Mouse (Mus musculus): ENCODE results near the gene Rnf135.
"Not testable (repeated sequence)": the region's sequence is repeated elsewhere in the genome, so short reads cannot be mapped to it uniquely, and the experiment has no call there.

The Rnf135 gene

DNA sequence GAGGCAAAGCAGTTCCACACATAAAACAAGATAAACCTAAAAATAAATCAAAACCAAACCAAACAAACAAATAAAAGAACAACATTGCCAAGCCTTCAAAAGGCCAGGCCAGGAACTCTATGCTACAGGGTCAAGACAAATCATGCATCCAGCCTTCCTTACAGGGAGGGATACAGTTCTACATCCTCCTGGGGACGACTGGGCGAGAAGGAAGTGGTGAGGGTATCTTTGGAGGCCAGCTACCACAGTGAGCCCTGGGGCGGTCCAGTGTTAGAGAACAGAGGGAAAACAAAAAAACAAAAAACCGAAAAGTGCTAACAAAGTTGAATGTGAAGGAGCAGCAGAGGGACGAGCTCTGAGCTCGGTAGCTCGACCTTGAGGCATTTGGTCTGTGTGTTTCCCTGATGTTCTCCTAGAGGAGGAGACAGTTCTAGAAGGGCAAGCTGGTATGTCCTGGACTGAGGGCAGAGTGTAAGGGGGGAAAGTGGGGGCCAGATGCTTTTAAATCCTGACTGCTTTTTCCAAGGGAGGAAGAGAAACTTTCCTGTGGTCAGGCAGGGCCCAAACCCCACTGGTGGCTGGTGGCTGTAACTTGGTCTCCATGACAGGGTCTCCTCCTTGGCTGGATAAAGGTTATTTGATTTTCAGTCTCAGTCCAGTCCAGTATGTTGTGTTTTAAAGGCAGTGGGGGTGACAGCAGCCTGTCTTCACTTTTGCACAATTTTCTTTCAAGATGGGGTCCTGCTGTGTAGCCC is 20.1 kb upstream of the Rnf135 start:
- no peak for DNase-seq (ENCODE audit: low spot score)

DNA sequence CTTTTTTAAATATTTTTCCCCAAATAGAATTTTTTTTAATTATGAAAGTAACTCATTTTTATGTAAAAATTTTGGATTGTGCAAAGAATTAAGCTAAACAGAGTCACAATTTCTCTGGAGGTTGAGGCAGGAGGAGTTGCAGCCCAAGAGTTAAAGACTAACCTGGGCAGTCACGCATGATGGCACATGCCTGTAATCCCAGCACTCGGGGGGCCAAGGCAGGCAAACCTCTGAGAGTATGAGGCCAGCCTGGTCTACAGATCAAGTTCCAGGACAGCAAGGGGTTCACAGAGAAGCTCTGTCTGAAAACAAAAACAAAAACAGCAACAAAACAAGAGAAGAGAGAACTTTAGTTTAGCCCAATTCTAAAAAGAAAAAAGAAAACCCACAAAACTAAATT is 19.4 kb upstream of the Rnf135 start:
- no peak for DNase-seq (ENCODE audit: low spot score)

DNA sequence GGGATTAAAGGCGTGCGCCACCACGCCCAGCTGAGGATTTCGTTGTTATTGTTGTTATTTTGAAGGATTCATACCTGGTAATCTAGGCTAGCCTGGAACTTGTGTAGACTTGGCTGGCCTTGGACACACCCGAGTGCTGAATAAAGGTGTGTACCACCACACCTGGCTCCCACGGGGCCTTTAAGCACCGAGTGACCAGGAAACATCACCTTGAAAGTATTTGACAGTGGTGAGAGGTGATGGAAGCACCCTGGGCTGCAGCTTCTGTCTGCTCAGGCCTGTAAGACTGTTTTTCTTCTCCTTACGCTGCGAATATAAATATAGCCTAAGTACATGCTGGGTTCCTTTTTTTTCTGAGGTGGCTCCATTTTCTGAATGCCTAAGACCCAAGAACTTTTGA is 15.5 kb upstream of the Rnf135 start:
- no peak for DNase-seq (ENCODE audit: low spot score)

DNA sequence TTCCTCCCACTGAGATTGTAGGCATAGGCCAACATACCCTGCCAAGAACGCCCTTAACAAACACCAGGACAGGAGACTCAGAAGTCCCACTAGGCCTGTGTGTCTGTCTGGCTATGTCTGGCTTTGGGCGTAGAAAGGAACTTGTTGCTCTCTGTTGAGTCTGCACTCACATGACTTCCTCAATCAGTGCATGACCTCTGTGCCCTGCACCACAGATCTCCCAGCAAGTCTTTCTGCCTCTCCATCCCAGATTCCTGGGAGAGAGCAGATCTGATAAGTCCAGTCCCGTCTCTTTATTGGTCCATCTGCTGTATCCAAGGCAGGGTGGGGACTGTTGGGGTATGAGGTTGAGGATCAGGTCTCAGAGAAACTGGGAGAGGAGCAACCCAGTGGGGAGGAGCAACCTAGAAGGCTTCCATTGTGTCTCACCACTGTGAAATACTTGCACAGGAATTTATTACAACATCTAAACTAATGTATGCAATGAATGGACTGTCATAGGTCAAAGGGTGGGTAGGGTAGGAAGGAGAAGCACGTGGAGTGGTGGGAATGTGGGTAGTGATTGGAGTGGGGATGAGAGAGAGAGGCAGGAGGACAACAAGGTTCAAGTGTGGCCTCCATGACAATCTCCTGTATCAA is 14.9 kb upstream of the Rnf135 start:
- no peak for DNase-seq (ENCODE audit: low spot score)

DNA sequence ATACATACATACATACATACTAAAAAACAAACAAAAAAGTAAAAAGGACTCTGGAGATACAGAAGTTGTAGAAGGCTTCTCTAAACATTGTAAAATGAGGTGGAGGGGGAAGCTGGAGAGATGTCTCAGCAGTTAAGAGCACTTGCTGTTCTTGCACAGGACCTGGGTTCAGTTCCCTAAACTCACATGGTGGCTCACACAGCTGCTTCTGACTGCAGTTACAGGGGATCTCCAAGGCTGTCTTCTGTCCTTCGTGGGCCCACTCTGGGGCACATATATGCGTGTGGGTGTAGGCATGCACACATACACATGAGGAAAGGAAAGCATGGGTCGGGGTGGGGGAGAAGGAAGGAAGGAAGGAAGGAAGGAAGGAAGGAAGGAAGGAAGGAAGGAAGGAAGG is 14.0 kb upstream of the Rnf135 start:
- DNase-seq (ENCODE audit: low spot score), result no peak

DNA sequence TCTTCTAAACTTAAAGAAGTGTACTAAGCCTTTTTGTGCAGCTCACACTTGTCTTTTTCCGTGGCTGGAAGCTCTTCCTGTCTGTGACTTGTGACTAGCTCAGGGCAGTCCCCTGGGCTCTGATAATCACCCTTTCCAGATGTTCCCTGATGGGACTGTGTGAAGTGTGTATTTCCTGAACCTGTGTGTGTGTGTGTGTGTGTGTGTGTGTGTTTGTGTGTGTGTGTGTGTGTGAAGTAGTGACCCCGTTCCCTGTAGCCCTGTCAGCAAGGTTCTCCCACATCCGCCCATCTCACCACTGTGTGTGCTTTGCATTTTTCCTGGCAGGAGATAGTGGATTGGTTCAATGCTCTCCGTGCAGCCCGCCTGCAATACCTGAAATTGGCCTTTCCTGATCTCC is 13.3 kb upstream of the Rnf135 start:
- DNase-seq (ENCODE audit: low spot score), result no peak

DNA sequence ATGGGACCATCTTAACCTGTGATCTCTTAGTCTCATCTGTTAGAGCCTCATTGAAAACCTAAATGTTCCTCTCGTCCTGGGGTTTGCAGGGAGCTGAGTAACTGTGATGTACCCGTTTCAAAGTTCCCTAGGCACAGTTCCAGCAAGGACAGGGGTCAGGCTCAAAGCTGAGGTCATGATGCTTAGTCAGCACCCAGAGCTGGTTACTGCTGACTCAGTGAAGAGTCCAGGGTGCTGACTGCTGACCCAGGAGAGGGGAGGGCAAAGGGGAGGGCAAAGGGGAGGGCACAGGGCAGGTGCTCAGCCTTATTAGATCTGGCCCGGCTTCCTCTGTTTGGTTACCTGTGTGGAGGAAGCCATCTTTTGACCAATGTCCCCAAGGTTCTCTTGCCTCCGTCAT is 11.8 kb upstream of the Rnf135 start:
- no peak for DNase-seq (ENCODE audit: low spot score)

DNA sequence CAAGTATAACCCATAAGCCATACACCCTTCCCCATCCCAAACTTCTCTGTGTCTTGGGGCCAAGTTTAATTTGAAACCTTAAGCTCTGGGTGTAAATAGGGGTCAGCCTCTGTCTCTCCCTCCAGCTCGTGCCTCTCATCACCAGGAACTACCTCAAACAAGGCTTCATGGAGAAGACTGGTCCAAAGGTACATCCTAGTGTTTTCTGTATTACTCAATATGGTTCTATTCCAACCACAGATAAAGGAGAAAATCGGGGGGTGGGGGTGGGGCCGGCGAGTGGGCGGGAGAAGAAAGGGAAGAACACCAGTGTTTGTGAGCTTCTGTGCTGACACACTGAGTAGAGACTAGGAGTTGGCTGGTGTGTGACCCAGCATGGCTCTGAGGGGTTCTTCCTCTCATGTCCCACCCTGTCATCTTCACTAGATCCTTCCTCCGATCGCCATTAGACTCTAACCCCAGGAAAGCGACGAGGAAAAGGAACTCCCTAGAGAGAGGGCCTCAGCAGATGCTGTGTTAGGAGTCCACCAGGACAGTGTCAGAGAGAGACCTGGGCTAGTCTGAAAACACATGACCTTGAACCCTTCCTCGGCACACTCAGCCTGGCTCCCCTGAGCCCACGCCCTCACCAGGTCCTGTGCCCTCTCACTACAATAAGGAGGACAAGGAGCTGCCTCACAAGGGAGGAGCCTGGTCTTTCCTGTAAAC is 9.5 kb upstream of the Rnf135 start:
- DNase-seq (ENCODE audit: low spot score), result no peak

DNA sequence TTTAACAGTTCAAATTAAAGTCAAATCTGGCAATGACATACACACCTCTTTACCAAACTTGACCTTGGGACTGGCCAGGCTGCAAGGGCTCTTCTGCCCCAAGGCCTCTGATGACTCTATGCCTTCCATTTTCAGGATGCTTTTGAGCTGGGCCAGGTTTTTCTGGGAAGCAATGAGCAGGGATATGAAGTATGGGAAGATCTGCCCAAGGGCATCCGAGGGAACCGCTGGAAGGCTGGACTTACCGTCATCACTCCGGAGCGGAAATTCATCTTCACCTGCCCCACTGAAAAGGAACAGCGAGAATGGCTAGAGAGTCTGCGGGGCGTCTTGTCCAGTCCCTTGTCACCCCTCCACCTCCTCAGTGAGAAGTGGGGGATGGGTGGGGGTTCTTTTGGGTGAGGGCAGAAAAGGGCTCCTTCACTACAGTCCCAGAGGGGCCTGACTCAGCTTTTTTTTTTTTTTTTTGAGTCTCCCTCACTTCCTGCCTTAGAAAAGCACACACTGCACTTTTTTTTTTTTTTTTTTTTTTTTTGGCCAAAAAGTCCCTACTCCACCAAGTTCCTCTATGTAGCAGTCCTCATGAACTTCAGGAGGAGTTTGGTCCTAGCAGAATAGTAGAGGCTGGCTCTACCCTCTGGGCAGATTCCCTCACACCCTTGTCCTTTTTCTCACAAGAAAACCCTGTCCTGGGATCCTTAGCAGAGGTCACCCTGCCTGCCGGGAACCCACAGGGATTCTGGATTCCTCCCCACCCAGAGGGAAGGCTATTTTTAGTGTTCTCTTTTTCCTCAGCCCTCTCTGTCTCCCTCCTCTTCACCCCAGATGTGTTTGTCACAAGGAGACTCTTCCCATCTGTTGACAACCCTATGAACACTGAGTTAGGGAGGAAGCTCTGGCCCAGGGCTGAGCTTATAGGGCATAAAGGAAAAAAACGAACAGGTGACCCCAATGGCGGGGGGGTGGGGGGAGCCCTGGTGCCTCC is 6.4 kb upstream of the Rnf135 start:
- DNase-seq (ENCODE audit: low spot score), result no peak

DNA sequence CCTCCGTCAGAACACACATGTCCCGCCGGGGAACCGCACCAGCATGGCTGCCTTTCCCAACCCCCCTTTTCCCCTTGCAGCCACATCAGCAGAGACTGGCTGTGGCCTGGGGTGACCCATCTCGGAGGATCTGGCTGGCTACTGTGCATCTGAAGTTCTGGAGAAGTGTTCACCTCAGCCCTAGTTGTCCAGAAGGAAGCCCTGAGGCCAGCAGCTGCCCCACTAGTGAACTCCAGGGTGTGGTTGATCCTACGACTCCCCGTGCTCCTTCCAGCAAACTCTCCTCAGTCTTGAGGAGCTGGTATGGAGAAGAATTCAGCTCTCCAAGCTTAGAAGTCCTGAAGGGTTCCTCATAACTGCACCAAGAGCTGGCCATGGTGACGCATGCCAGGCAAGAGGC is 5.3 kb upstream of the Rnf135 start:
- no peak for DNase-seq (ENCODE audit: low spot score)

DNA sequence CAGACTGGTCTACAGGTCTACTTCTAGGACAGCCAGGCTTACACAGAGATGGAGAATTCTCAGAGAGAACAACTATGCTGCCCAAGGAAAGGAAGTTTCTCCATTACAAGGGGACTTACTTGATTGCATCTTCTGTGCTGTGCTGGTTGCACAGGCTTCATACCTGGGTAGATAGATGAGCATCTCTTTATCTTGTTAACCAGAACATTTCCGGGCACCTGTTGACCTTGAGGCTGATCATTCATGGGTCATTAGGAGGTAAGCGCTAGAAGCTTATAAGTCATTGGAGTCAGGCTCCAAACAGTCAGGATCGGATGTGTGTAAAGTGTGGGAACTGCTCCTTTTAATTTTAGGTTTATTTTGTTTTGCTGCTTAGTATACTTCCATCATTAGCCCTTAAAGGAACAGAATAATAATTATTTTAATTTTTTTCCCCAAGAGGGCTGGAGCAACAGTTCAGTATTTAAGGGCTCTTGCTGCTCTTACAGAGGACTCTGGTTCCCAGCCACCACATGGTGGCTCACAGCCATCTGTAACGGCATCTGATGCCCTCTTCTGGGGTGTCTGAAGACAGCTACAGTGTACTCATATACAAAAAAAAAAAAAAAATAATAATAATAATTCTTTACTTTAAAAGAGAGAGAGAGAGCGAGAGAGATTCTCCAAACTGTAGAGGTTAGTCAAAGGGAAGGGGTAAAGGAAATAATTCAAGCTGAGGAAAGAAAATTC is 2.5 kb upstream of the Rnf135 start:
- no peak for DNase-seq (ENCODE audit: low spot score)

DNA sequence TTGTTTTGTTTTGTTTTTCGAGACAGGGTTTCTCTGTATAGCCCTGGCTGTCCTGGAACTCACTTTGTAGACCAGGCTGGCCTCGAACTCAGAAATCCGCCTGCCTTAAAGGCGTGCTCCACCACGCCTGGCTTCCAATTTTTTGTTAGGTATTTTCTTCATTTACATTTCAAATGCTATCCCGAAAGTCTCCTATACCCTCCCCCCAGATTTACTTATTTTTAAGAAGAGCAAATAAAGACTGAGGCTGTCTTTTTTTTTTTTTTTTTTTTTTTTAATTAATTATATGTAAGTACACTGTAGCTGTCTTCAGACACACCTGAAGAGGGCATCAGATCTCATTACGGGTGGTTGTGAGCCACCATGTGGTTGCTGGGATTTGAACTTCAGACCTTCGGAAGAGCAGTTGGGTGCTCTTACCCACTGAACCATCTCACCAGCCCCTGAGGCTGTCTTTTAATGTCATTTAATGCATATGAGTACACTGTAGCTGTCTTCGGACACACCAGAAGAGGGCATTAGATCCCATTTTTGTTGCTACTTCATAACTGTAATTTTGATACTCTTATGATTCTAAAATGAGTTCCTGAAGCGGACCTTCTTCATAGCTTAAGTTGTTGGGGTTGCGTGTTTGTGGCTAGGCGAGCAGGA is 472 bp upstream of the Rnf135 start:
- DNase-seq (ENCODE audit: low spot score), result not testable (repeated sequence)

DNA sequence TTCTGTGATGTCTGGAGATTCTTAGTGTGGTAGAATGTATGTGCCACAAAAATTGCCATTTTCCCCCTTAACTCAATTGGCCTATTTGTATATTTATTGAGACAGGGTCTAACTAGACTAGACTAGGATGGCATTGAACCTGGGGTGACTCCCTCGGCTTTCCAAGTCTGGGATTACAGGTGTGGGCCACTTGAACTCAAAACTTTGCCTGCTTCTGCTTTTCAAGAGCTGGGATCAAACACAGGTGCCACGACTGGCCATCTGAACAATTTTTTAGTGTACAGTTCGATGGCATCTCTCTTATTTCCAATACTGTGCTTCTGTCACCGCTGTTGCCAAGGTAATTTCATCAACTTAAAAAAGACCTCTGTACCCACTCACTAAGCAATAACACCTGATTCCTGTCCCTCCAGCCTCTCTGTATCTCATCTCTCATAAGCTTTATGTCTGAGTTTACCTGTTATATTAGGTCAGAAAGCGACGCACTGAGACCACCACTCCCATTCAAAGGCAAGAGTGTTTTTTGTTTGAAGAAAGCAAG is 950 bp downstream of the Rnf135 start:
- no peak for DNase-seq (ENCODE audit: low spot score)

DNA sequence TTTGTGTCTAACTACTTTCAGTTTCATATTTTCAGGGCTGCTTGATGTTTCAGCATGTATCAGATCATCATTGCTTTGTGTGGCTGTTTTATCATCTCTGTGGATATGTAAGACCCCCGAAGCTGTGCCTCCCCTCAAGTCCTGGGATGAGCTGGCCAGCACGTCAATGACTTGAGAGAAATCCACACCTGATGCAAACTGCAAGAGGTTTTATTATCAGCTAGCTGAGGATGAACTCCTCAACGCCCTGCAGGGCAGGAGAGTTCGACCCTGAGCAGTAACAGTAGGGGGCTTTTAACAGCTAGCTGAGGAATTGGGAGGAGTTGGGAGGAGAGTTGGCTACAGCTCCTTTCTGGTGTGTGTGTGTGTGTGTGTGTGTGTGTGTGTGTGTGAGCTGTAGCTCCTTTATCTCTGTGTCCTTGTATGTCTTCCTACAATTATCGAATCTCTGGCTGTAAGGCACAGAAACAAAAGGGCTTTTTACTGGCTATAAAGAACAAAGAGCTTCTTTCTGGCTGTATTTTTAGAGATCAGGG is 1.9 kb downstream of the Rnf135 start:
- DNase-seq (ENCODE audit: low spot score), result not testable (repeated sequence)

DNA sequence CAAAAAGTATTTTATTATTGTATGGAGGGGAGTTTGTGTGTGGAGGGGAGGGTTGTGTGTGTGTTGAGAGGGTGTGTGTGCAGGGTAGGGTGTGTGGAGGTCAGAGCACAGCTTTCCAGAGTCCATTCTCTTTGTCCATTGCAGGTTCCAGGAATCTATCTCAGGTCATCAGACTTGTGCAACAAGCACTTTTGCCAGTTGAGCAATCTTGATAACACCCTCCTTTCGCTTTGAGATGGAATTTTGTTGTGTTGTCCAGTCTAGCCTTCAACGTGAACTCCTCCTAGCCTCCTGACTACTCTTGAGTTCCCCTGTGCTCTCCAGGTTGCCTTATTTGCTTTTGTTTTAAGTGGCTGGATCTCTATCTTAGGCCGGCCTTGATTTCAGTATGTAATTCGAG is 6.6 kb downstream of the Rnf135 start:
- DNase-seq (ENCODE audit: low spot score), result no peak

DNA sequence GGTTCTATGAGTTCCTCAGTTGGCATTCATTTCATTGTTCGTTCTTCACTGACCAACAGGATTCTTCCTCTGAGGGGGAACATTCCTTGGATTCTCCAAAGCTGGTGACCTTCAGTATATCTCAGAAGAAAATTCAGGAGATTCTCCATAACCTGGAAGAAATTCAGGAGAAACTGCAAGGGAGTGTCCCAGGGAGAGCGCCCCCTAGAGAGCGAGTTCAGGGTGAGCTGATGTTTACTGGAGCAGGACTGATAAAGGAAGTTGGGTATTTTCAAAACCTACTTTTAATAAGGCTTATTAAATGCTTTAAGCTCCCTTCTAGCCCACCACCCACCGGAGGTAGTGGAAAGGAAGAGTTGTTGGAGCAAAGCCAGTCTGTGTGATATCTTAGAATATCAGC is 10.2 kb downstream of the Rnf135 start:
- no peak for DNase-seq (ENCODE audit: low spot score)

DNA sequence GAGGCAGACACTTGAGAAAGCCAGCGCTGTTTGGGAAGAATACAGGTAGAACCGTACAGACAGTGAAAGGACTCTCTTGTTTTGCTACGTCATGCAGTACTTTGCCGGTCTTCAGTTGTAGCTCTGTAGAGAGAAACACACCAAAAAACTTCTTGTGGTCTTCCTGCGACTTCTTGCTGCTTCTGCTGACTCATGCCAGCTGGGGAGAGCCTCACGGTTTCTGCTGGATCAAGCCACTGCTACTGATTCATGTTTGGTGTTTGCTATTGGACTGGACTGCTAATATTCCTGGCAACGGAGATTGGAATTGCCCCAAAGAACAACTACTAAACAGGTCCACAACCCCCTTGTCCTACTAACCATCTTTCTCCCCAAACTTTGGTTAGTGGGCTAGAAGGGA is 12.7 kb downstream of the Rnf135 start:
- DNase-seq (ENCODE audit: low spot score), result no peak

DNA sequence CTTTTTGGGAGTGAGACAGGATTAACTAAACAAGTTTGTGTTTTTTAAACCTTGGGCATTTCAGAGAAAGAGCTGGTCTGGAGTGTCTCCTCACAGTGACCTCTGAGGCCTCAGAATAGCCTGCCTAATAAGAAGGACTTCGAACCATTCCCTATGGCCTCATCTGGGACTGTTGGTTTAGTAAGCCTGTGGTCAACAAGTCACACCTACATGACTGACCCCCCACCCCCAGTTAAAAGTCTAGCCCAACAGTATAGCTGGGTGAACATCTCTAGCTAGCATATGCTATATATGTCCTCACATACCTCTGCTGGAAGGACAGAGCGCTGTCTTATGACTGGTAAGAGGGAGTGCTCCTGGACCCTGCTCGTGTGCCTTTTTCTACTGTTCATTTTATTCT is 15.7 kb downstream of the Rnf135 start:
- DNase-seq (ENCODE audit: low spot score), result no peak

DNA sequence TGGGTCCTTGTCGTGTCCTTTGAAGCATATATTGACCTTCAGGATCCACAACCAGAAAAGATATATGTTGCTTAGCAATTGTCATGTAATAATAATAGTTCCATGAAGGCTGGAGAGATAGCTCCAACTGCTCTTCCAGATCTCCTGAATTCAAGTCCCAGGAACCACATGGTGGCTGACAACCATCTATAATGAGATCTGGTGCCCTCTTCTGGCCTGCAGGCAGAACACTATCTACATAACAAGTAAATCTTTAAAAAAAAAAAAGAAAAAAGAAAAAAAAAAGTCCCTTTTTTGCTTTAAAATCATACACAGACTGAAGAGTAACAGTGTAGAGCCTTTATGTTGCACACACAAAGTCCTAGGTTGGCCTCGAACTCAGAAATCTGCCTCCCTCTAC is 16.1 kb downstream of the Rnf135 start:
- DNase-seq (ENCODE audit: low spot score), result no peak

DNA sequence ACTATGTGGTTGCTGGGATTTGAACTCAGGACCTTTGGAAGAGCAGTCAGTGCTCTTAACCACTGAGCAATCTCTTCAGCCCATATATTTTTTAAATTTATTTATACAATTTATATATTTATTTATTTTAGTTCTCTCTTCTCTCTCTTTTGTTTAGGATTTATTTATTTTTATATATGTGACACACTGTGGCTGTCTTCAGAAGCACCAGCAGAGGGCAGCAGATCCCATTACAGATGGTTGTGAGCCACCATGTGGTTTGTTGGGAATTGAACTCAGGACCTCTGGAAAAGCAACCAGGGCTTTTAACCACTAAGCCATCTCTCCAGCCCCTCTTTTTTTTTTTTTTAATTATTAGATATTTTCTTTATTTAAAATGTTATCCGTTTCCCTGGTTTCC is 16.7 kb downstream of the Rnf135 start:
- DNase-seq (ENCODE audit: low spot score), result no peak

Measured in left cerebral cortex, adult 11 months (tissue).